Mouse (Mus musculus): ENCODE results near the gene Nfasc. TPM values are rescaled to one million over a fixed set of nuclear protein-coding genes. Genes with fewer than 3 reads are reported as not detected.

Nfasc gene
- polyA plus RNA-seq, 1 experiment from 2014 or later = 37.3 TPM

GRCm38 (mm10) chr1:132637346-132637745 is 104.3 kb downstream of the Nfasc start:
- H3K4me1 ChIP-seq = peaks cover 11% of the 10 kb centered on the region
- 79% methylated on average over 7 of the region's 7 CpGs for WGBS

GRCm38 (mm10) chr1:132629611-132630370 is 111.8 kb downstream of the Nfasc start:
- H3K9ac ChIP-seq = no peak overlapping the region
- H3K36me3 ChIP-seq = peaks cover 41% of the 10 kb centered on the region
- no peak overlapping the region for H3K4me3 ChIP-seq
- no peak for ATAC-seq (ENCODE audit: low FRiP score, low read depth)
- H3K27ac ChIP-seq = no peak overlapping the region
- WGBS = 80% methylated on average over 5 of the region's 5 CpGs
- no peak overlapping the region for H3K4me2 ChIP-seq (replicated peaks)
- no peaks in the 10 kb centered on the region for H3K9me3 ChIP-seq
- peaks cover 2% of the 10 kb centered on the region; the same call in 1 of the 2 replicates for H3K4me1 ChIP-seq
- no peaks in the 10 kb centered on the region for H3K27me3 ChIP-seq (replicated peaks)

More at GRCm38 (mm10) chr1:132637346-132637745, 104.3 kb downstream of the Nfasc start:
- H3K4me2 ChIP-seq (replicated peaks) = no peak overlapping the region
- no peak overlapping the region for H3K4me3 ChIP-seq
- no peak overlapping the region for H3K9ac ChIP-seq
- ATAC-seq (ENCODE audit: low FRiP score, low read depth) = no peak
- H3K36me3 ChIP-seq = peaks cover 34% of the 10 kb centered on the region
- no peaks in the 10 kb centered on the region for H3K9me3 ChIP-seq
- no peaks in the 10 kb centered on the region for H3K27me3 ChIP-seq (replicated peaks)
- H3K27ac ChIP-seq = no peak overlapping the region

GRCm38 (mm10) chr1:132628599-132628998 is 113.0 kb downstream of the Nfasc start:
- H3K4me1 ChIP-seq = peaks cover 2% of the 10 kb centered on the region; the same call in 1 of the 2 replicates
- H3K4me2 ChIP-seq (replicated peaks) = no peak overlapping the region
- H3K27ac ChIP-seq = no peak overlapping the region
- peaks cover 41% of the 10 kb centered on the region for H3K36me3 ChIP-seq
- 82% methylated on average over 3 of the region's 3 CpGs for WGBS
- H3K27me3 ChIP-seq (replicated peaks) = no peaks in the 10 kb centered on the region
- H3K9ac ChIP-seq = no peak overlapping the region
- H3K4me3 ChIP-seq = no peak overlapping the region
- H3K9me3 ChIP-seq = no peaks in the 10 kb centered on the region
- no peak for ATAC-seq (ENCODE audit: low FRiP score, low read depth)

- no peak for ATAC-seq (ENCODE audit: low FRiP score, low read depth)
- 87% methylated on average over 8 of the region's 8 CpGs for WGBS
- peaks cover 41% of the 10 kb centered on the region for H3K36me3 ChIP-seq
Observed at GRCm38 (mm10) chr1:132628183-132628582, 113.4 kb downstream of the Nfasc start.

GRCm38 (mm10) chr1:132626125-132626756 is 115.4 kb downstream of the Nfasc start:
- WGBS = 54% methylated on average over 7 of the region's 7 CpGs
- Histone ChIP-seq H3K4me2 (replicated peaks) (no peak overlapping the region), H3K9ac (no peak overlapping the region), H3K36me3 (peaks cover 38% of the 10 kb centered on the region), H3K9me3 (no peaks in the 10 kb centered on the region), H3K4me1 (peaks cover 2% of the 10 kb centered on the region; the same call in 1 of the 2 replicates), H3K27ac (no peak overlapping the region; the same call in 1 of the 2 replicates), H3K27me3 (replicated peaks) (no peaks in the 10 kb centered on the region), H3K4me3 (no peak overlapping the region)
- no peak for ATAC-seq (ENCODE audit: low FRiP score, low read depth)

More at GRCm38 (mm10) chr1:132628183-132628582, 113.4 kb downstream of the Nfasc start:
- Histone ChIP-seq H3K4me2 (replicated peaks) (no peak overlapping the region), H3K27ac (no peak overlapping the region), H3K9ac (no peak overlapping the region), H3K4me3 (no peak overlapping the region), H3K4me1 (peaks cover 2% of the 10 kb centered on the region; the same call in 1 of the 2 replicates), H3K27me3 (replicated peaks) (no peaks in the 10 kb centered on the region), H3K9me3 (no peaks in the 10 kb centered on the region)

- no peak overlapping the region for H3K4me2 ChIP-seq (replicated peaks)
- H3K27ac ChIP-seq = no peak overlapping the region
- WGBS = 73% methylated on average over 6 of the region's 6 CpGs
- H3K9me3 ChIP-seq = no peaks in the 10 kb centered on the region
- ATAC-seq (ENCODE audit: low FRiP score, low read depth) = no peak
- H3K27me3 ChIP-seq (replicated peaks) = no peaks in the 10 kb centered on the region
- peaks cover 34% of the 10 kb centered on the region for H3K36me3 ChIP-seq
- H3K4me1 ChIP-seq = peaks cover 2% of the 10 kb centered on the region; the same call in 1 of the 2 replicates
- H3K4me3 ChIP-seq = no peak overlapping the region
- no peak overlapping the region for H3K9ac ChIP-seq
Observed at GRCm38 (mm10) chr1:132625034-132625433, 116.6 kb downstream of the Nfasc start.

GRCm38 (mm10) chr1:132624466-132624865 is 117.1 kb downstream of the Nfasc start:
- ATAC-seq (ENCODE audit: low FRiP score, low read depth) = no peak
- Histone ChIP-seq H3K9me3 (no peaks in the 10 kb centered on the region), H3K9ac (no peak overlapping the region), H3K27ac (no peak overlapping the region), H3K36me3 (peaks cover 31% of the 10 kb centered on the region), H3K4me2 (replicated peaks) (no peak overlapping the region), H3K4me1 (peaks cover 2% of the 10 kb centered on the region; the same call in 1 of the 2 replicates), H3K4me3 (no peak overlapping the region), H3K27me3 (replicated peaks) (no peaks in the 10 kb centered on the region)
- WGBS = 42% methylated on average over 1 of the region's 1 CpGs

- no peak overlapping the region for H3K27ac ChIP-seq
- no peaks in the 10 kb centered on the region for H3K9me3 ChIP-seq
- whole genome bisulfite sequencing = 60% methylated on average over 14 of the region's 14 CpGs
- no peaks in the 10 kb centered on the region for H3K27me3 ChIP-seq (replicated peaks)
- H3K9ac ChIP-seq = no peak overlapping the region
- no peak overlapping the region for H3K4me2 ChIP-seq (replicated peaks)
- no peak for ATAC-seq (ENCODE audit: low FRiP score, low read depth)
- peaks cover 2% of the 10 kb centered on the region; the same call in 1 of the 2 replicates for H3K4me1 ChIP-seq
- peaks cover 33% of the 10 kb centered on the region for H3K36me3 ChIP-seq
- no peak overlapping the region for H3K4me3 ChIP-seq
Observed at GRCm38 (mm10) chr1:132623641-132624336, 117.8 kb downstream of the Nfasc start.

- 87% methylated on average over 4 of the region's 4 CpGs for WGBS
- Histone ChIP-seq H3K9ac (no peak overlapping the region), H3K4me2 (replicated peaks) (no peak overlapping the region), H3K4me1 (no peaks in the 10 kb centered on the region), H3K27me3 (replicated peaks) (no peaks in the 10 kb centered on the region), H3K9me3 (no peaks in the 10 kb centered on the region), H3K27ac (no peak overlapping the region), H3K36me3 (peaks cover 45% of the 10 kb centered on the region), H3K4me3 (no peak overlapping the region)
- ATAC-seq (ENCODE audit: low FRiP score, low read depth) = no peak
Observed at GRCm38 (mm10) chr1:132612066-132612465, 129.5 kb downstream of the Nfasc start.

- 41% methylated on average over 4 of the region's 4 CpGs for WGBS
- no peak overlapping the region for H3K9ac ChIP-seq
- peak; percentile 58 for ATAC-seq (ENCODE audit: low FRiP score, low read depth)
- no peaks in the 10 kb centered on the region for H3K9me3 ChIP-seq
- H3K27me3 ChIP-seq (replicated peaks) = no peaks in the 10 kb centered on the region
- H3K4me2 ChIP-seq (replicated peaks) = no peak overlapping the region
- no peak overlapping the region for H3K4me3 ChIP-seq
- no peak overlapping the region for H3K27ac ChIP-seq
- H3K4me1 ChIP-seq = no peaks in the 10 kb centered on the region
- H3K36me3 ChIP-seq = peaks cover 67% of the 10 kb centered on the region
Observed at GRCm38 (mm10) chr1:132609048-132609634, 132.5 kb downstream of the Nfasc start.

- Histone ChIP-seq H3K9me3 (no peaks in the 10 kb centered on the region), H3K27me3 (replicated peaks) (no peaks in the 10 kb centered on the region), H3K36me3 (peaks cover 75% of the 10 kb centered on the region), H3K4me3 (no peak overlapping the region), H3K4me1 (no peaks in the 10 kb centered on the region; the same call in 1 of the 2 replicates), H3K4me2 (replicated peaks) (no peak overlapping the region), H3K9ac (no peak overlapping the region), H3K27ac (no peak overlapping the region)
- 50% methylated on average over 8 of the region's 8 CpGs for WGBS
- ATAC-seq (ENCODE audit: low FRiP score, low read depth) = 0 out of 2 replicates have a peak, but pooled peaks have one; percentile 44
Observed at GRCm38 (mm10) chr1:132602161-132602560, 139.4 kb downstream of the Nfasc start.

Data from neural tube, embryonic 12.5 days (tissue).